Mouse (Mus musculus): ENCODE data around the gene Farp1. TPM values are rescaled to one million over a fixed set of nuclear protein-coding genes. Genes with fewer than 3 reads are reported as not detected.

The Farp1 gene
- polyA plus RNA-seq, 1 experiment = 29.2 TPM

DNA sequence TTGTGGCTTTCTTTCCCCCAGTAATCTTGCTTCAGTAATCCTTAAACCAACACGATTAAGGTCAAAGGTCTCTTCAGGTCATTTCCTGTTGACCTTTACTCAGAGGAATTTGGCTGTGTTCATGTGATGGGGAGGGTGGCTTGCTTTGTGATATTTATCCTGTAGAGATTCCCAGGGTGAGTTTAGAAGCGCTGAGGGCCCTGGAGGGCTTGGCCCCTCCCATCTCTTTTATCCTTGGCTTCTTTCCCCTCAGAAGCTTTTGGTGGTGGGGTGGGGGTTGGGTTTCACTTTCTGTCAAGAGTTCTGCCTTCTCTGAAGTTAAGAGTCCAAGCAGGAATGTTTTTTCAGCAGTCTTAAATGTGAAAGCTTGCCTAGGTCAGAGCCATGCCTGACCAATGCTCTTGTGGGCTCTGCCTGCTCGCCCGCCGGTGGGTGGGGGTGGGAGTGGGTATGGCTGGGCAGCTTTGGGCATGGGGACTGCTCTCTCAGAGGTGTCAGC lies 18.1 kb downstream of the Farp1 start:
- H3K9me3 ChIP-seq (replicated peaks; ENCODE audit: control insufficient read depth, insufficient read depth, low read length, poor library complexity, severe bottlenecking) = no peaks in the 10 kb centered on the region
- no peaks in the 10 kb centered on the region for H3K27me3 ChIP-seq (ENCODE audit: control insufficient read depth, insufficient read depth, low read length, poor library complexity, severe bottlenecking)
- no peak overlapping the region for H3K27ac ChIP-seq (ENCODE audit: insufficient read depth, low read length)
- no peak overlapping the region for H3K9ac ChIP-seq (ENCODE audit: low read depth, poor library complexity, severe bottlenecking)
- no peak overlapping the region for H3K4me3 ChIP-seq (ENCODE audit: low read depth, low read length)
- H3K4me1 ChIP-seq (ENCODE audit: control insufficient read depth, insufficient read depth, low read length) = peaks cover 2% of the 10 kb centered on the region
- TF ChIP-seq POLR2A (IDR thresholded peaks at IDR 0.05; ENCODE audit: insufficient read depth, low read length) (no peak), EP300 (IDR thresholded peaks at IDR 0.05; ENCODE audit: insufficient read depth, low read depth, low read length) (no peak), CTCF (IDR thresholded peaks at IDR 0.05; ENCODE audit: low read depth, low read length) (no peak)
- H3K36me3 ChIP-seq (ENCODE audit: control insufficient read depth, insufficient read depth, low read length, poor library complexity, severe bottlenecking) = no peaks in the 10 kb centered on the region

DNA sequence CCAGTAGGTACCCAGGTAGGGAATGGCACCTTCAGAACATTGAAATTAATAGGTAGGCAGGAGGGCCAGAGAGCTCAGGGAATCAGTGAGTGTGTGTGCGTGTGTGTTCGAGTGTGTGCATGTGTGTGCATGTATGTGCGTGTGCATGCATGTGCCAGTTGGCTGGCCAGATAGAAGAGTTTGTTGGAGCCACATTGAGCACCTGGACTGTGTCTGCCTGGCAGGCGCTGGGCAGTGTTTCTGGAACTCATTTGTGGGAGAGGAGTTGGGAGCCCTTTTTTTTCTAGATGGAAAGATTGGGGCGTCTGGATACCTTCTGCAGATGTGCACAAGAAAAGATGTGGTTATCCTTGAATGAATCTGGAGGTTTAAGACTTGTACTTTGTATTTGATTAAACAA lies 19.1 kb downstream of the Farp1 start:
- TF ChIP-seq CTCF (IDR thresholded peaks at IDR 0.05; ENCODE audit: low read depth, low read length) = no peak
- TF ChIP-seq EP300 (IDR thresholded peaks at IDR 0.05; ENCODE audit: insufficient read depth, low read depth, low read length) = no peak
- TF ChIP-seq POLR2A (IDR thresholded peaks at IDR 0.05; ENCODE audit: insufficient read depth, low read length) = no peak
- Histone ChIP-seq H3K27me3 (ENCODE audit: control insufficient read depth, insufficient read depth, low read length, poor library complexity, severe bottlenecking) (no peaks in the 10 kb centered on the region), H3K9me3 (replicated peaks; ENCODE audit: control insufficient read depth, insufficient read depth, low read length, poor library complexity, severe bottlenecking) (no peaks in the 10 kb centered on the region), H3K9ac (ENCODE audit: low read depth, poor library complexity, severe bottlenecking) (no peak overlapping the region), H3K4me1 (ENCODE audit: control insufficient read depth, insufficient read depth, low read length) (peaks cover 2% of the 10 kb centered on the region), H3K27ac (ENCODE audit: insufficient read depth, low read length) (no peak overlapping the region), H3K36me3 (ENCODE audit: control insufficient read depth, insufficient read depth, low read length, poor library complexity, severe bottlenecking) (no peaks in the 10 kb centered on the region), H3K4me3 (ENCODE audit: low read depth, low read length) (no peak overlapping the region)

DNA sequence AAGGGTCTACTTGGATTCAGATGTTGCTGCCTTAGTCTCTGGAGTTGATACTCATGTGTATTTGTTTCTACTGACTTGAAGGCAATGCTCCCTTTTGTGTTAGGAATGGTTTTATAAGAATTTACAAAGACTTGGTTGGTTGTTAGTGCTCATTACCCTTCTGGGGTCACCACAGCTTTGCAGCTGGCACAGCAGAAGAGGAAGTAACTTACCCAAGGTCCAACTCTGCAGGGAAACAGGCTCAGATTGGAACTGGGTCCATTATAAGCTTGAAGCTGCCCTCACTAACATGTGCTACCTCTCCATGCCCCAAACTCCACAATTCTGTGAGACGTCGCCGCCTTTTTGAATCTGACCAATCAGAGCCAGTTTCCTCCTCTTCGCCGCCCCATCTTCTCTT lies 22.8 kb downstream of the Farp1 start:
- H3K27me3 ChIP-seq (ENCODE audit: control insufficient read depth, insufficient read depth, low read length, poor library complexity, severe bottlenecking) = no peaks in the 10 kb centered on the region
- H3K9me3 ChIP-seq (replicated peaks; ENCODE audit: control insufficient read depth, insufficient read depth, low read length, poor library complexity, severe bottlenecking) = no peaks in the 10 kb centered on the region
- TF ChIP-seq POLR2A (IDR thresholded peaks at IDR 0.05; ENCODE audit: insufficient read depth, low read length) (no peak), EP300 (IDR thresholded peaks at IDR 0.05; ENCODE audit: insufficient read depth, low read depth, low read length) (no peak), CTCF (IDR thresholded peaks at IDR 0.05; ENCODE audit: low read depth, low read length) (no peak)
- no peak overlapping the region for H3K27ac ChIP-seq (ENCODE audit: insufficient read depth, low read length)
- H3K9ac ChIP-seq (ENCODE audit: low read depth, poor library complexity, severe bottlenecking) = no peak overlapping the region
- H3K36me3 ChIP-seq (ENCODE audit: control insufficient read depth, insufficient read depth, low read length, poor library complexity, severe bottlenecking) = no peaks in the 10 kb centered on the region
- no peak overlapping the region for H3K4me3 ChIP-seq (ENCODE audit: low read depth, low read length)
- H3K4me1 ChIP-seq (ENCODE audit: control insufficient read depth, insufficient read depth, low read length) = peaks cover 4% of the 10 kb centered on the region

DNA sequence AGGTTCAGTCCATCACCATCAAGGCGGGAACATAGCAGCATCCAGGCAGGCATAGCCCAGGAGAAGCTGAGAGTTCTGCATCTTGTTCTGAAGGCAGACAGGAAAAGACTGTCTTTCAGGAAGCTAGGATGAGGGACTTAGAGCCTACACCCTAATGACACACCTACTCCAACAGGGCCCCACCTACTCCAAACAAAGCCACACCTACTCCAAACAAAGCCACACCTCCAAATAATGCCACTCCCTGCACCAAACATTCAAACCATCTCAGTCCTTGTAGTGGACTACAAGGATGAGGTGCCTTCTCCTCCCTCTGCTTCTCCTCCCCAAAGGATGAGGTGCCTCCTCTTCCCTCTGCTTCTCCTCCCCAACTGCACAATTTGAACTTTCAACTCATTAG lies 23.5 kb downstream of the Farp1 start:
- H3K36me3 ChIP-seq (ENCODE audit: control insufficient read depth, insufficient read depth, low read length, poor library complexity, severe bottlenecking) = no peaks in the 10 kb centered on the region
- peaks cover 2% of the 10 kb centered on the region for H3K4me1 ChIP-seq (ENCODE audit: control insufficient read depth, insufficient read depth, low read length)
- no peaks in the 10 kb centered on the region for H3K27me3 ChIP-seq (ENCODE audit: control insufficient read depth, insufficient read depth, low read length, poor library complexity, severe bottlenecking)
- no peak overlapping the region for H3K4me3 ChIP-seq (ENCODE audit: low read depth, low read length)
- H3K9ac ChIP-seq (ENCODE audit: low read depth, poor library complexity, severe bottlenecking) = no peak overlapping the region
- no peak overlapping the region for H3K27ac ChIP-seq (ENCODE audit: insufficient read depth, low read length)
- no peak for TF ChIP-seq CTCF (IDR thresholded peaks at IDR 0.05; ENCODE audit: low read depth, low read length)
- no peak for TF ChIP-seq POLR2A (IDR thresholded peaks at IDR 0.05; ENCODE audit: insufficient read depth, low read length)
- TF ChIP-seq EP300 (IDR thresholded peaks at IDR 0.05; ENCODE audit: insufficient read depth, low read depth, low read length) = no peak
- no peaks in the 10 kb centered on the region for H3K9me3 ChIP-seq (replicated peaks; ENCODE audit: control insufficient read depth, insufficient read depth, low read length, poor library complexity, severe bottlenecking)

DNA sequence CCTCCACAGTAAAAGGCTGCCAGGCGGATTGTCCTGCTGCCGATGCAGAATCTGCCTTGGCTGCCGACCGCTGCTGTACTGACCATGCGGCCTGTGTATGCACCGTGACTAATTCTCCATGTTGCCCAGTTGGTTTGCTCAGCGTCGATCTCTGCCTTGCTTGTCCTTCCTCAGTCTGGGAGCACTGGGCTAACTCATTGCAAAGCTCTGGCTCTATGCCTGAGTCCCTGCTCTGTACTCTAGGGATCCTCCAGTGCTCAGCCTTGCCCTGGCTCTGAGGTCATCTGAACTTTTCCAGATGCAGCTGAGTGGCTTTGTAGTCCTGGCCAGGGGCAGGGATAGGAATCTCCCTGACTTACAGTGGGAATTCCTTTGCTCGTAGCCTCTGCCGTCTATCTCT lies 24.3 kb downstream of the Farp1 start:
- Histone ChIP-seq H3K27me3 (ENCODE audit: control insufficient read depth, insufficient read depth, low read length, poor library complexity, severe bottlenecking) (no peaks in the 10 kb centered on the region), H3K27ac (ENCODE audit: insufficient read depth, low read length) (no peak overlapping the region), H3K4me1 (ENCODE audit: control insufficient read depth, insufficient read depth, low read length) (peaks cover 2% of the 10 kb centered on the region), H3K9ac (ENCODE audit: low read depth, poor library complexity, severe bottlenecking) (no peak overlapping the region), H3K4me3 (ENCODE audit: low read depth, low read length) (no peak overlapping the region), H3K9me3 (replicated peaks; ENCODE audit: control insufficient read depth, insufficient read depth, low read length, poor library complexity, severe bottlenecking) (no peaks in the 10 kb centered on the region), H3K36me3 (ENCODE audit: control insufficient read depth, insufficient read depth, low read length, poor library complexity, severe bottlenecking) (no peaks in the 10 kb centered on the region)
- TF ChIP-seq POLR2A (IDR thresholded peaks at IDR 0.05; ENCODE audit: insufficient read depth, low read length) = no peak
- no peak for TF ChIP-seq EP300 (IDR thresholded peaks at IDR 0.05; ENCODE audit: insufficient read depth, low read depth, low read length)

DNA sequence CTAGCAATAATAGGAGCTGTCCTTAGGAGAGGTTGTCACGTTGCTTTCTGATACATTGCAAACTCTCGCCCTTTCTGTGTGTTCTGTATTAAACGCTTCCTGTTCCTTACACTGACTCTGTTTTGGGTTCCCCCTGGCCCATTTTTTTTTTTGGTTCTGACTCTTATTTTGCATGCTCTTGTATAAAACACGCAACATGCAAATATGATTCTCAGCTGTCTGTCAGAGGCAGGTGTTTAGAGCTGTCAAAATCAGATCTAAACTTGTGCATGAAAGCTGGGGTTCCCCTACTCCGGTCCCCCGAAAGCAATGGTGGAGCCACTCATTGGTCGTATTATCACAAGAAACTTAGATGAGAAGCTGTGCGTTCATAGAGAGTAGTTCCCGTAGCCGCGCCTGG lies 25.5 kb downstream of the Farp1 start:
- no peak overlapping the region for H3K27ac ChIP-seq (ENCODE audit: insufficient read depth, low read length)
- no peak overlapping the region for H3K9ac ChIP-seq (ENCODE audit: low read depth, poor library complexity, severe bottlenecking)
- no peaks in the 10 kb centered on the region for H3K9me3 ChIP-seq (replicated peaks; ENCODE audit: control insufficient read depth, insufficient read depth, low read length, poor library complexity, severe bottlenecking)
- H3K27me3 ChIP-seq (ENCODE audit: control insufficient read depth, insufficient read depth, low read length, poor library complexity, severe bottlenecking) = no peaks in the 10 kb centered on the region
- peaks cover 2% of the 10 kb centered on the region for H3K4me1 ChIP-seq (ENCODE audit: control insufficient read depth, insufficient read depth, low read length)
- no peak overlapping the region for H3K4me3 ChIP-seq (ENCODE audit: low read depth, low read length)
- TF ChIP-seq CTCF (IDR thresholded peaks at IDR 0.05; ENCODE audit: low read depth, low read length) = no peak
- no peaks in the 10 kb centered on the region for H3K36me3 ChIP-seq (ENCODE audit: control insufficient read depth, insufficient read depth, low read length, poor library complexity, severe bottlenecking)
